Mouse (Mus musculus) intestine, embryonic 15.5 days (tissue): ENCODE results near the gene Tnnt2. TPM values are rescaled to one million over a fixed set of nuclear protein-coding genes. Genes with fewer than 3 reads are reported as not detected.

Experiments
- ATAC-seq: fragments of 200-750 bp; cut with Nextera tagmentation; 2 replicates; pipeline ENCODE4 v1.8.0; 2017; ENCODE audit warnings: moderate TSS enrichment, moderate library complexity
- H3K27ac ChIP-seq: fragments of 300-500 bp; sonication (generic); 2 replicates; pipeline ENCODE4 v1.5.1; 2015; ENCODE audit warnings: mild to moderate bottlenecking, inconsistent platforms
- H3K27me3 ChIP-seq: fragments of 300-500 bp; sonication (generic); replicated peaks from 2 replicates; pipeline ENCODE4 v1.6.1; 2015; ENCODE audit warnings: inconsistent platforms
- H3K36me3 ChIP-seq: fragments of 300-500 bp; sonication (generic); 2 replicates; pipeline ENCODE4 v1.6.1; 2015; ENCODE audit warnings: inconsistent platforms
- H3K4me1 ChIP-seq: fragments of 300-500 bp; sonication (generic); replicated peaks from 2 replicates; pipeline ENCODE4 v1.6.1; 2015; ENCODE audit warnings: inconsistent platforms
- H3K4me2 ChIP-seq: fragments of 300-500 bp; sonication (generic); replicated peaks from 2 replicates; pipeline ENCODE4 v1.6.1; 2015; ENCODE audit warnings: mild to moderate bottlenecking, inconsistent platforms
- H3K4me3 ChIP-seq: fragments of 300-500 bp; sonication (generic); replicated peaks from 2 replicates; pipeline ENCODE4 v1.5.1; 2015; ENCODE audit warnings: inconsistent platforms
- H3K9ac ChIP-seq: fragments of 300-500 bp; sonication (generic); 2 replicates; pipeline ENCODE4 v1.6.1; 2015; ENCODE audit warnings: inconsistent platforms
- H3K9me3 ChIP-seq: fragments of 300-500 bp; sonication (generic); 2 replicates; pipeline ENCODE4 v1.6.1; 2016; ENCODE audit warnings: inconsistent platforms
- WGBS: fragments of 180-500 bp; shearing (Covaris S2); methylation state at CpG from one replicate; pipeline ENCODE4 v1.1.7; 2015; 5-methylcytosine and 5-hydroxymethylcytosine counted together
- polyA plus RNA-seq: library from polyadenylated mRNA; unstranded; fragments of >200 nt; fragmentation: Nextera tagmentation; extraction: Ambion mirVana; gene quantifications from 2 replicates; pipeline ENCODE4 v1.2.1, GENCODE M21; 2015

Gene Tnnt2
- polyA plus RNA-seq, 1 experiment from 2014 or later, result 16.4 TPM

GRCm38 (mm10) chr1:135807546-135807945 lies 28.6 kb upstream of the Tnnt2 start:
- Histone ChIP-seq H3K27me3 (no peaks in the 10 kb centered on the region), H3K4me2 (no peak overlapping the region), H3K36me3 (no peaks in the 10 kb centered on the region), H3K9ac (no peak overlapping the region), H3K4me3 (no peak overlapping the region), H3K9me3 (no peaks in the 10 kb centered on the region), H3K27ac (no peak overlapping the region), H3K4me1 (peaks cover 19% of the 10 kb centered on the region)
- no peak for ATAC-seq
- 30% methylated on average over 10 of the region's 10 CpGs for WGBS

GRCm38 (mm10) chr1:135810180-135810579 lies 26.0 kb upstream of the Tnnt2 start:
- ATAC-seq, result peak; percentile 67

GRCm38 (mm10) chr1:135811016-135811646 lies 25.0 kb upstream of the Tnnt2 start:
- Histone ChIP-seq H3K9ac (no peak overlapping the region), H3K4me3 (no peak overlapping the region), H3K27me3 (no peaks in the 10 kb centered on the region), H3K4me1 (peaks cover 30% of the 10 kb centered on the region), H3K36me3 (no peaks in the 10 kb centered on the region), H3K27ac (peak overlapping the region; percentile 85), H3K9me3 (no peaks in the 10 kb centered on the region), H3K4me2 (0 out of 2 replicates have a peak overlapping the region, but pooled peaks have one; percentile 6)
- ATAC-seq, result peak; percentile 22
- WGBS, result 30% methylated on average over 7 of the region's 7 CpGs

More at GRCm38 (mm10) chr1:135810180-135810579, 26.0 kb upstream of the Tnnt2 start:
- H3K9ac ChIP-seq, result no peak overlapping the region
- H3K36me3 ChIP-seq, result no peaks in the 10 kb centered on the region
- H3K4me2 ChIP-seq, result 0 out of 2 replicates have a peak overlapping the region, but pooled peaks have one; percentile 20
- WGBS, result 41% methylated on average over 2 of the region's 2 CpGs
- no peaks in the 10 kb centered on the region for H3K9me3 ChIP-seq
- H3K27ac ChIP-seq, result peak overlapping the region; percentile 85
- peaks cover 30% of the 10 kb centered on the region for H3K4me1 ChIP-seq
- no peak overlapping the region for H3K4me3 ChIP-seq
- H3K27me3 ChIP-seq, result no peaks in the 10 kb centered on the region

- Histone ChIP-seq H3K4me1 (peaks cover 29% of the 10 kb centered on the region), H3K4me3 (no peak overlapping the region), H3K9ac (peak overlapping the region; percentile 11; the same call in 1 of the 2 replicates), H3K4me2 (peak overlapping the region; percentile 30), H3K27me3 (peaks cover 5% of the 10 kb centered on the region; the same call in 1 of the 2 replicates), H3K36me3 (no peaks in the 10 kb centered on the region), H3K9me3 (no peaks in the 10 kb centered on the region), H3K27ac (peak overlapping the region; percentile 85)
- WGBS, result 54% methylated on average over 3 of the region's 3 CpGs
- ATAC-seq, result 0 out of 2 replicates have a peak, but pooled peaks have one; percentile 1
Observed at GRCm38 (mm10) chr1:135812205-135812604, 23.9 kb upstream of the Tnnt2 start.

GRCm38 (mm10) chr1:135812618-135813017 lies 23.5 kb upstream of the Tnnt2 start:
- Histone ChIP-seq H3K4me3 (no peak overlapping the region), H3K9me3 (no peaks in the 10 kb centered on the region), H3K9ac (peak overlapping the region; percentile 11; the same call in 1 of the 2 replicates), H3K4me1 (peaks cover 25% of the 10 kb centered on the region), H3K27me3 (peaks cover 5% of the 10 kb centered on the region; the same call in 1 of the 2 replicates), H3K27ac (peak overlapping the region; percentile 85), H3K36me3 (no peaks in the 10 kb centered on the region), H3K4me2 (peak overlapping the region; percentile 30)
- ATAC-seq, result peak; percentile 68
- 18% methylated on average over 2 of the region's 2 CpGs for WGBS

GRCm38 (mm10) chr1:135813071-135813470 lies 23.1 kb upstream of the Tnnt2 start:
- Histone ChIP-seq H3K9ac (peak overlapping the region; percentile 11; the same call in 1 of the 2 replicates), H3K4me3 (no peak overlapping the region), H3K4me2 (peak overlapping the region; percentile 30), H3K4me1 (peaks cover 25% of the 10 kb centered on the region), H3K27ac (peak overlapping the region; percentile 85), H3K36me3 (no peaks in the 10 kb centered on the region), H3K27me3 (peaks cover 5% of the 10 kb centered on the region; the same call in 1 of the 2 replicates), H3K9me3 (no peaks in the 10 kb centered on the region)
- ATAC-seq, result peak; percentile 83
- WGBS, result 53% methylated on average over 4 of the region's 4 CpGs

GRCm38 (mm10) chr1:135813687-135814395 lies 22.3 kb upstream of the Tnnt2 start:
- 74% methylated on average over 5 of the region's 5 CpGs for WGBS
- H3K4me1 ChIP-seq, result peaks cover 25% of the 10 kb centered on the region
- no peak overlapping the region for H3K9ac ChIP-seq
- ATAC-seq, result no peak
- H3K4me3 ChIP-seq, result no peak overlapping the region
- H3K27ac ChIP-seq, result peak overlapping the region; percentile 85
- H3K9me3 ChIP-seq, result no peaks in the 10 kb centered on the region
- H3K36me3 ChIP-seq, result no peaks in the 10 kb centered on the region
- H3K27me3 ChIP-seq, result peaks cover 5% of the 10 kb centered on the region; the same call in 1 of the 2 replicates
- H3K4me2 ChIP-seq, result no peak overlapping the region

GRCm38 (mm10) chr1:135814531-135814930 lies 21.6 kb upstream of the Tnnt2 start:
- Histone ChIP-seq H3K36me3 (no peaks in the 10 kb centered on the region), H3K27ac (no peak overlapping the region), H3K4me2 (no peak overlapping the region), H3K4me3 (no peak overlapping the region), H3K9me3 (no peaks in the 10 kb centered on the region), H3K4me1 (peaks cover 20% of the 10 kb centered on the region), H3K27me3 (peaks cover 5% of the 10 kb centered on the region; the same call in 1 of the 2 replicates), H3K9ac (no peak overlapping the region)
- ATAC-seq, result no peak
- WGBS, result 84% methylated on average over 5 of the region's 5 CpGs

- H3K4me3 ChIP-seq, result no peak overlapping the region
- 0 out of 2 replicates have a peak overlapping the region, but pooled peaks have one; percentile 48 for H3K9ac ChIP-seq
- peak overlapping the region; percentile 89 for H3K4me2 ChIP-seq
- H3K27ac ChIP-seq, result 0 out of 2 replicates have a peak overlapping the region, but pooled peaks have one; percentile 63
- no peaks in the 10 kb centered on the region for H3K9me3 ChIP-seq
- H3K36me3 ChIP-seq, result no peaks in the 10 kb centered on the region
- 45% methylated on average over 4 of the region's 4 CpGs for WGBS
- H3K4me1 ChIP-seq, result peaks cover 14% of the 10 kb centered on the region
- no peak for ATAC-seq
- peaks cover 10% of the 10 kb centered on the region for H3K27me3 ChIP-seq
Observed at GRCm38 (mm10) chr1:135817595-135817994, 18.6 kb upstream of the Tnnt2 start.

GRCm38 (mm10) chr1:135818481-135819086 lies 17.6 kb upstream of the Tnnt2 start, which contains the start of gene Lad1:
TSS of gene Lad1 (plus strand) at chr1:135818598.
- peaks cover 10% of the 10 kb centered on the region for H3K27me3 ChIP-seq
- peaks cover 16% of the 10 kb centered on the region for H3K4me1 ChIP-seq
- H3K4me3 ChIP-seq, result peak within 1 kb of the TSS; percentile 44
- peak within 1 kb of the TSS; percentile 89 for H3K4me2 ChIP-seq
- H3K36me3 ChIP-seq, result no peaks in the 10 kb centered on the region
- H3K27ac ChIP-seq, result peak within 1 kb of the TSS; percentile 94
- no peaks in the 10 kb centered on the region for H3K9me3 ChIP-seq
- under 1% methylated on average over 63 of the region's 63 CpGs for WGBS
- H3K9ac ChIP-seq, result peak within 1 kb of the TSS; percentile 48
- ATAC-seq, result peak; percentile 82

GRCm38 (mm10) chr1:135820071-135820470 lies 16.1 kb upstream of the Tnnt2 start:
- peak overlapping the region; percentile 89 for H3K4me2 ChIP-seq
- peak overlapping the region; percentile 44 for H3K4me3 ChIP-seq
- H3K9me3 ChIP-seq, result no peaks in the 10 kb centered on the region
- H3K27me3 ChIP-seq, result peaks cover 10% of the 10 kb centered on the region
- peak overlapping the region; percentile 94 for H3K27ac ChIP-seq
- H3K36me3 ChIP-seq, result no peaks in the 10 kb centered on the region
- ATAC-seq, result peak; percentile 77
- H3K4me1 ChIP-seq, result peaks cover 10% of the 10 kb centered on the region
- H3K9ac ChIP-seq, result peak overlapping the region; percentile 48
- 51% methylated on average over 10 of the region's 10 CpGs for WGBS
